8 mouse cellular contexts compared by ENCODE assay signal in genomic region chr7:127476855-127477254, GRCm38 (mm10). TPM values are rescaled to one million over a fixed set of nuclear protein-coding genes. Genes with fewer than 3 reads are reported as not detected.
DNase-seq lines count a peak whose midpoint lies in the region; ATAC-seq and TF ChIP-seq lines count a peak whose summit lies in the region.

No protein-coding gene starts in this region.

- H3K36me3 ChIP-seq in lung, postnatal 0 days (ENCODE audit: insufficient read depth, low read length), result peaks cover 24% of the 10 kb centered on the region; the same call in 1 of the 2 replicates
- H3K36me3 ChIP-seq in forebrain, embryonic 14.5 days (ENCODE audit: control insufficient read depth, insufficient read depth, low read length), result peaks cover 56% of the 10 kb centered on the region
- H3K36me3 ChIP-seq in limb, embryonic 11.5 days (ENCODE audit: control insufficient read depth, insufficient read depth, low read length), result peaks cover 24% of the 10 kb centered on the region
- H3K36me3 ChIP-seq in small intestine, adult 2 months (ENCODE audit: control insufficient read depth, insufficient read depth, low read length), result peaks cover 46% of the 10 kb centered on the region

- peak overlapping the region; percentile 68 for H3K4me2 ChIP-seq in lung, postnatal 0 days (replicated peaks; ENCODE audit: low read depth, low read length)
- peak overlapping the region; percentile 99; the same call in 1 of the 2 replicates for H3K4me2 ChIP-seq in forebrain, embryonic 14.5 days (ENCODE audit: low read length)
- peak overlapping the region; percentile 49 for H3K4me2 ChIP-seq in limb, embryonic 11.5 days (ENCODE audit: low read depth, severe bottlenecking)

- H3K4me1 ChIP-seq in lung, postnatal 0 days (ENCODE audit: insufficient read depth, low read depth, low read length), result peaks cover 21% of the 10 kb centered on the region; the same call in 1 of the 2 replicates
- peaks cover 28% of the 10 kb centered on the region for H3K4me1 ChIP-seq in forebrain, embryonic 14.5 days (ENCODE audit: control insufficient read depth, insufficient read depth, low read length)
- peaks cover 23% of the 10 kb centered on the region for H3K4me1 ChIP-seq in limb, embryonic 11.5 days (ENCODE audit: control insufficient read depth, insufficient read depth, low read length)
- H3K4me1 ChIP-seq in small intestine, adult 2 months (ENCODE audit: control insufficient read depth, insufficient read depth, insufficient read length, low read length), result peaks cover 11% of the 10 kb centered on the region

- H3K9ac ChIP-seq in lung, postnatal 0 days (replicated peaks; ENCODE audit: low read depth), result peak overlapping the region; percentile 50
- H3K9ac ChIP-seq in forebrain, embryonic 14.5 days (ENCODE audit: low read length), result no peak overlapping the region
- H3K9ac ChIP-seq in limb, embryonic 11.5 days (ENCODE audit: low read length), result no peak overlapping the region; the same call in 1 of the 2 replicates

- H3K27ac ChIP-seq in lung, postnatal 0 days (ENCODE audit: low read length), result peak overlapping the region; percentile 97
- H3K27ac ChIP-seq in forebrain, embryonic 14.5 days (ENCODE audit: low read depth, low read length), result 0 out of 2 replicates have a peak overlapping the region, but pooled peaks have one; percentile 96
- H3K27ac ChIP-seq in limb, embryonic 11.5 days (replicated peaks; ENCODE audit: low read depth, low read length), result no peak overlapping the region
- H3K27ac ChIP-seq in small intestine, adult 2 months (ENCODE audit: insufficient read depth, low read depth, low read length), result peak overlapping the region; percentile 75

- no peaks in the 10 kb centered on the region for H3K9me3 ChIP-seq in lung, postnatal 0 days (ENCODE audit: low read length)
- H3K9me3 ChIP-seq in forebrain, embryonic 14.5 days (replicated peaks; ENCODE audit: control insufficient read depth, low read length), result no peaks in the 10 kb centered on the region
- H3K9me3 ChIP-seq in limb, embryonic 11.5 days (ENCODE audit: control insufficient read depth, low read length), result no peaks in the 10 kb centered on the region

- no peak for TF ChIP-seq POLR2A in small intestine, adult 2 months (IDR thresholded peaks at IDR 0.05; ENCODE audit: low read depth, low read length)

- 65% methylated on average over 4 of the region's 4 CpGs for WGBS in lung, postnatal 0 days
- WGBS in forebrain, embryonic 14.5 days, result 86% methylated on average over 4 of the region's 4 CpGs
- 76% methylated on average over 4 of the region's 4 CpGs for WGBS in limb, embryonic 11.5 days
- 35% methylated on average over 4 of the region's 4 CpGs for WGBS in small intestine, adult 2 months

- ATAC-seq in lung, postnatal 0 days, result no peak
- ATAC-seq in forebrain, embryonic 14.5 days, result no peak
- ATAC-seq in limb, embryonic 11.5 days (ENCODE audit: insufficient number of reproducible peaks, low FRiP score, low TSS enrichment, low read depth), result no peak
- ATAC-seq in granulocyte monocyte progenitor cell, adult 5-6 weeks (replicated peaks; ENCODE audit: poor library complexity, severe bottlenecking), result no peak

- no peak for TF ChIP-seq CTCF in lung, postnatal 0 days (IDR thresholded peaks at IDR 0.05)
- no peak for TF ChIP-seq CTCF in small intestine, adult 2 months (IDR thresholded peaks at IDR 0.05; ENCODE audit: extremely low read depth, insufficient read length, insufficient replicate concordance, low read depth, low read length)

- DNase-seq in lung, postnatal 0 days (ENCODE audit: low spot score), result peak; percentile 16
- DNase-seq in lung, postnatal 25 days (ENCODE audit: low spot score), result no peak
- DNase-seq in forebrain, embryonic 14.5 days (ENCODE audit: low spot score), result no peak
- no peak for DNase-seq in limb, embryonic 11.5 days (ENCODE audit: low spot score)
- no peak for DNase-seq in right cerebral cortex, adult 2 months (ENCODE audit: low spot score in 2 of 2)
- no peak for DNase-seq in urinary bladder, postnatal 4 days (ENCODE audit: low spot score in 2 of 2)

- peak overlapping the region; percentile 97 for H3K4me3 ChIP-seq in lung, postnatal 0 days (ENCODE audit: low read depth, low read length)
- H3K4me3 ChIP-seq in forebrain, embryonic 14.5 days (ENCODE audit: low read depth, low read length), result no peak overlapping the region; the same call in 1 of the 2 replicates
- peak overlapping the region; percentile 99 for H3K4me3 ChIP-seq in limb, embryonic 11.5 days (ENCODE audit: low read depth, low read length)
- H3K4me3 ChIP-seq in small intestine, adult 2 months (ENCODE audit: low read depth, low read length), result no peak overlapping the region

- no peak for TF ChIP-seq EP300 in lung, postnatal 0 days (IDR thresholded peaks at IDR 0.05)

- no peaks in the 10 kb centered on the region for H3K27me3 ChIP-seq in lung, postnatal 0 days (replicated peaks; ENCODE audit: insufficient read depth, low read length)
- no peaks in the 10 kb centered on the region for H3K27me3 ChIP-seq in forebrain, embryonic 14.5 days (replicated peaks; ENCODE audit: control insufficient read depth, insufficient read depth, low read length)
- H3K27me3 ChIP-seq in limb, embryonic 11.5 days (ENCODE audit: control insufficient read depth, insufficient read depth, low read length), result no peaks in the 10 kb centered on the region
- no peaks in the 10 kb centered on the region for H3K27me3 ChIP-seq in small intestine, adult 2 months (ENCODE audit: control insufficient read depth, insufficient read depth, low read length)

RNA-seq across cellular contexts. Expression of gene Fbrs, which starts 2.1 kb away (rescaled TPM):
- polyA plus RNA-seq in lung, postnatal 0 days (2015; fragmentation: Nextera tagmentation; extraction: Ambion mirVana), result 9.9 and 11.1 TPM in 2 replicates
- polyA plus RNA-seq in forebrain, embryonic 14.5 days (2014; fragmentation: Nextera tagmentation; extraction: Ambion mirVana), result 8.9 and 10.2 TPM in 2 replicates
- 13.2 and 14.3 TPM in 2 replicates for polyA plus RNA-seq in limb, embryonic 11.5 days (2014; fragmentation: Nextera tagmentation; extraction: Ambion mirVana)
- 26.4 and 41.8 TPM in 2 replicates for polyA plus RNA-seq in small intestine, adult 2 months (2012; rRNA removed)
- 87.1 and 132 TPM in 2 replicates for total RNA-seq in granulocyte monocyte progenitor cell, adult 5-6 weeks (2014; fragmentation: Nextera tagmentation)
- 21.9 and 28.5 TPM in 2 replicates for total RNA-seq in granulocyte monocyte progenitor cell, adult 5-6 weeks (2017)

RNA-seq across cellular contexts. Expression of gene Prr14, which starts 17.4 kb away (rescaled TPM):
- 37.6 and 37.7 TPM in 2 replicates for polyA plus RNA-seq in lung, postnatal 0 days (2015; fragmentation: Nextera tagmentation; extraction: Ambion mirVana)
- 44.7 and 48.5 TPM in 2 replicates for polyA plus RNA-seq in forebrain, embryonic 14.5 days (2014; fragmentation: Nextera tagmentation; extraction: Ambion mirVana)
- polyA plus RNA-seq in limb, embryonic 11.5 days (2014; fragmentation: Nextera tagmentation; extraction: Ambion mirVana), result 49.1 and 53.4 TPM in 2 replicates
- polyA plus RNA-seq in small intestine, adult 2 months (2012; rRNA removed), result 30.3 and 81.2 TPM in 2 replicates
- total RNA-seq in granulocyte monocyte progenitor cell, adult 5-6 weeks (2014; fragmentation: Nextera tagmentation), result 96.7 and 115 TPM in 2 replicates
- total RNA-seq in granulocyte monocyte progenitor cell, adult 5-6 weeks (2017), result 23.8 and 29.0 TPM in 2 replicates

RNA-seq across cellular contexts. Expression of gene Zfp689, which starts 27.9 kb away (rescaled TPM):
- 2.6 and 3.5 TPM in 2 replicates for polyA plus RNA-seq in lung, postnatal 0 days (2015; fragmentation: Nextera tagmentation; extraction: Ambion mirVana)
- 12.7 TPM in 2 replicates for polyA plus RNA-seq in forebrain, embryonic 14.5 days (2014; fragmentation: Nextera tagmentation; extraction: Ambion mirVana)
- 16.5 and 17.6 TPM in 2 replicates for polyA plus RNA-seq in limb, embryonic 11.5 days (2014; fragmentation: Nextera tagmentation; extraction: Ambion mirVana)
- polyA plus RNA-seq in small intestine, adult 2 months (2012; rRNA removed), result 2.0 and 2.9 TPM in 2 replicates
- total RNA-seq in granulocyte monocyte progenitor cell, adult 5-6 weeks (2014; fragmentation: Nextera tagmentation), result 0.70 and 3.9 TPM in 2 replicates
- total RNA-seq in granulocyte monocyte progenitor cell, adult 5-6 weeks (2017), result 2.7 and 3.6 TPM in 2 replicates

RNA-seq across cellular contexts. Expression of gene Srcap, which starts 34.9 kb away (rescaled TPM):
- 19.2 and 19.3 TPM in 2 replicates for polyA plus RNA-seq in lung, postnatal 0 days (2015; fragmentation: Nextera tagmentation; extraction: Ambion mirVana)
- polyA plus RNA-seq in forebrain, embryonic 14.5 days (2014; fragmentation: Nextera tagmentation; extraction: Ambion mirVana), result 25.3 and 43.6 TPM in 2 replicates
- polyA plus RNA-seq in limb, embryonic 11.5 days (2014; fragmentation: Nextera tagmentation; extraction: Ambion mirVana), result 59.4 and 61.4 TPM in 2 replicates
- 22.6 and 52.6 TPM in 2 replicates for polyA plus RNA-seq in small intestine, adult 2 months (2012; rRNA removed)
- total RNA-seq in granulocyte monocyte progenitor cell, adult 5-6 weeks (2014; fragmentation: Nextera tagmentation), result 139 and 145 TPM in 2 replicates
- 20.9 and 22.9 TPM in 2 replicates for total RNA-seq in granulocyte monocyte progenitor cell, adult 5-6 weeks (2017)

RNA-seq across cellular contexts. Expression of gene Gm42715, which starts 42.5 kb away (rescaled TPM):
- polyA plus RNA-seq in lung, postnatal 0 days (2015; fragmentation: Nextera tagmentation; extraction: Ambion mirVana), result 9.3 and 10.3 TPM in 2 replicates
- polyA plus RNA-seq in forebrain, embryonic 14.5 days (2014; fragmentation: Nextera tagmentation; extraction: Ambion mirVana), result 12.6 and 16.6 TPM in 2 replicates
- 19.4 and 21.0 TPM in 2 replicates for polyA plus RNA-seq in limb, embryonic 11.5 days (2014; fragmentation: Nextera tagmentation; extraction: Ambion mirVana)
- polyA plus RNA-seq in small intestine, adult 2 months (2012; rRNA removed), result 5.4 and 9.5 TPM in 2 replicates
- 25.2 and 31.5 TPM in 2 replicates for total RNA-seq in granulocyte monocyte progenitor cell, adult 5-6 weeks (2014; fragmentation: Nextera tagmentation)
- total RNA-seq in granulocyte monocyte progenitor cell, adult 5-6 weeks (2017), result 5.7 and 6.4 TPM in 2 replicates

Comparison
In these comparisons a context has a peak if more than half of its experiments do, and no peak if none do; other contexts are left out.
1. H3K4me2 ChIP-seq: peak in every context shown above with its lines; median percentile 99 in forebrain, embryonic 14.5 days; 68 in lung, postnatal 0 days; 49 in limb, embryonic 11.5 days.
2. H3K4me3 ChIP-seq: peak in lung, postnatal 0 days (single experiment) and limb, embryonic 11.5 days (single experiment); none in forebrain, embryonic 14.5 days (single experiment) and small intestine, adult 2 months (single experiment).